Mouse (Mus musculus) heart, adult 18-20 months (tissue): ENCODE data around the gene Pcgf6. TPM values are rescaled to one million over a fixed set of nuclear protein-coding genes. Genes with fewer than 3 reads are reported as not detected.
A peak's percentile ranks its signal among the peaks of the same experiment; 100 is the strongest.
"Not testable (repeated sequence)": the region's sequence is repeated elsewhere in the genome, so short reads cannot be mapped to it uniquely, and the experiment has no call there.

ENCODE experiments used
- DNase-seq, 2 experiments: peaks; one replicate each; pipeline ENCODE4 v3.0.0; 2021 to 2022; ENCODE audit warnings: mixed read lengths in 1 of 2
- total RNA-seq, 2 experiments: library from RNA; stranded (reverse); gene quantifications; 2 replicates each; pipeline ENCODE4 v1.2.3; 2021

Pcgf6 gene
- total RNA-seq, 2 experiments from 2014 or later: 2.7 to 3.7 TPM

DNA sequence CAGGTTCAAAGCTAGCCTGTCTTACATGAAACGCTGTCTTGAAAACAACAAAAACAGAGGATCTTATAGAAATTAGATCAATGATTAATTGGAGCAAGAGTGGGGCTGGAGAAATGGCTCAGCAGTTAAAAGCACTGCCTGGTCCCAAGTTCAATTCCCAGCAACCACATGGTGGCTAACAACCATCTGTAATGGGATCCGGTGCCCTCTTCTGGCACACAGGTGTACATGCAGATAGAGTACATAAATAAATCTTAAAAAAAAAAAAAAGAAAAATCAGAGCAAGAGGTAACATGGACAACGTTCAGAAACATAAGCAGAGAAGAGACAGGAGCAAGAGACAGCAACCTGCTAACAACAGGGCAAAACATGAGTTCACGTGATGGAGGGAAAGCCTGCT is 24.2 kb downstream of the Pcgf6 start:
- no peak for DNase-seq

DNA sequence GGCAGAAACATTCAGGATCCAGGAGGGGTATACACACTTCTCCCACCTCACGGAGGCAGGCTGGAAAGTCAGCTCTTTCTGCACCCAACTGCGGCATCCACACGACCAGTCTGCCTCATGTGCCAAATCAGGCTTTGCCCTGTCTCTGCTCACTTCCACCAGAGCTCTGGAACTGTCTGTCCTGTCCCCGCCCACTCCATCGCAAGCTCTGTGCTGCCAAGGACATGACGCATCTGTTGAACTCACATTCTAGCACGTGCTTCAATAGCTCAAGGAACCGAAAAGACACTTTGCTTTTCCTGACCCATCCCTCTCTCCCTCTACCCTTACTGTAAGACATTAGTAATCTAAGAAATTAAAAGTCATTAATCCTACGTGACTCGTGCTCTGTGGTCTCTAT is 25.8 kb downstream of the Pcgf6 start:
- DNase-seq: no peak

DNA sequence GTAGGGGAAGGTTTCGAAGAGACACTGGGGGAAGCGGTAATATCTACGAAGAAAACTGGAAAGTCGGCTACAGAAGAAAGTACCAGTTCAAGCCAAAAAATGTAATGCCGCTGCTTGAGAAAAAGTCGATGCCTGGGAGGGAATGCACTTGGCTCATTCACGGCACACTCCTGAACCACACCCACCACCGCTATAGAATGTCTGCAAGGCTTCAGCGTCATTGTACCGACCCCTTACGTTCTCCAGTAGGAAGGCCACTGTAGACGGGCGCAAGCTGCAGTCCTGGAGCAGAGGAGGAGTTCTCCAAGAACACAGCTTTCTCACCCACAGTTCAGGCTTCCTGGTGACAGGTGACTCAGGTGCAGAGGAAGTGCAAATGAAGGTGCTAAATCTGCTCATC is 27.2 kb downstream of the Pcgf6 start:
- DNase-seq: no peak

DNA sequence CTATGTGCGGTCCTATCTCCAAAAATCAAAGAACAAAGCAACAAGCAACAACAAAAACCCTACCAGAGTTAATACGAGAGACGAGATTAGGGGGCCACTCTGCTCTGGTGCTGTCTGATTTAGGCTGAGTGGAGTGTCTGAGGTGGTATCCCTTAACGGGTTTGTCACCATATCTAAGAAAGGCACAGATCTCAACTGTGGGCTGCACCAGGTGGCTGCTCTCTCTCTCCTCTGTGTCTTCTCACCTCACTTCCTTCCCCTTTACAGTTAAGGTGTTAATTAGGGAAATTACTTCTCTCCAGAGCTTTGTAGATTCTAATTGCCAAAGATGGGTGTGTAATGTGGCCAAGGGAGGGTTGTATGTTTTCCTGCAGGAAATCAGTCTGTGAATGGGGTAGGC is 28.0 kb downstream of the Pcgf6 start:
- no peak for DNase-seq

DNA sequence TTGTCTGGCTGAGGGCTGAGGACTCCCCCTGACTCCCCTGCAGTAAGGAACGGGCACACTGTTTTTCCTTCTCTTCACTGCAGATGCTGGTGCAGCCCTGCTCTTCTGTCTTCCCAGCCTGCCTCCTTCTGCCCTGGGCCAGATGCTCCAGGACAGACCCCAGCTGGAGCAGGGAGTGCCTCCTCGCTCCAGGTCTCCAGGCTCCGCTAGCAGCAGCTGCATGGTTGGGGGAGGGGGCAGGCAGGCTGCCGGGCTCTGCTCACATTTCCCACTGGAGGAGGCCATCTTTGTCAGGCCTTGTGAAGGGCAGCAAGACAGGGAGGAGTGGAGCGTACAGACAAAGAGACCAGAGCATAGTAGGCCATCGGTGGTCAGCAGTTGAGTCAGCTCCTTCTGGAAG is 31.4 kb downstream of the Pcgf6 start:
- DNase-seq: no peak

DNA sequence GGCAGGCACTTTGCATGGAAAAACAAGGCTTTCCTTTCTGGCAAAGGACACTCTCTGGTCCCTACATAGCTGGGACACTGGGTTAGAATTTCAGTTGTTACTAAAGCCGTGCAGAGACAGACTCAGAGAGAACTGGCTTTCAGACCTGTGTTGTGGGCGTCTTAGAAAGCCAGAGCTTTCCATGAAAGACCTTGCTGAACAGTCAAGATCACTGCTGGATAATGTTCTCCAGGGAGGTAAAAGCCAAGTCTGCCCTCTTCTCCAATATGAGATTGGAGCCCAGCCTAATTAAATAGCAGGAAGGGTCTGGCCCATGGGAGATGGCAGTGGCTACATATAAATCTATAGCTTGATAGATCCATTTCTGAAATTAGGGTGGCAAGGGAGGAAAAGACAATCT is 32.4 kb downstream of the Pcgf6 start:
- DNase-seq: no peak

DNA sequence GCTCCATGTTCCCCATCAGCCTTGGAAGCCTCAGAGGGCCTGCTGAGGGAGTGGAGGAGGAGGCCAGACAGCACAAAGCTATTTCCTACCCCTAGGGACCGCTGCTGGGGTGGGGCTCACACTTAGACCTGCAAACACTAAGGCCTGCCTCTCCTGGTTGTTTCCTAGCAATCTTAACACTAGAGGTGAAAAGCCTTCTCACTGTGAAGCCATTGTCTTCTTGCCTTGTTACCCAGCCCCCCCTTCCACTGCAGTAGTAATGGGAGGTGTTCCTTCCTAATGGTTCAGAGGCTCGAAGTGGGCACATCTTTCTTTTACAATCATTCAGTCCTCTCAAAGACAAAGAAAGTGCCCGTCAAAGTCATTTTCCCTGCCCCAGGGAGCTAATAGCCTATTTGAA is 32.9 kb downstream of the Pcgf6 start:
- no peak for DNase-seq

DNA sequence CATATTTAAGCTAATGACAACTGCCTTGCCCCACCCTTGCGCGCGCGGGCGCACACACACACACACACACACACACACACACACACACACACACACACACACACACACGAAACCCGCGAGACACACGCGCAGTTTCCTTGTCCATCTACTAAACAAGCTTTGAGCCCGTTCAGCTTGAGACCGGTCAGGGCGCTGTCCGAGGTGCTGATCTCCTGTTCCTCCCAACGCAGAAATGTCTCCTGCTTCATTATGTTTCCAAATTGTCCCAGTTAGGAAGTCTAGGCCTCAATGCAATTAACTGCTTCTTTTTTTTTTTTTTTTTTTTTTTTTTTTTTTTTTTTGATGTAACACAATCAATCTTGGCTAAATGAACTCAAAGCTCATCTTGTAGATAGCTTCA is 34.2 kb downstream of the Pcgf6 start:
- DNase-seq: peak; percentile 56 to 87

DNA sequence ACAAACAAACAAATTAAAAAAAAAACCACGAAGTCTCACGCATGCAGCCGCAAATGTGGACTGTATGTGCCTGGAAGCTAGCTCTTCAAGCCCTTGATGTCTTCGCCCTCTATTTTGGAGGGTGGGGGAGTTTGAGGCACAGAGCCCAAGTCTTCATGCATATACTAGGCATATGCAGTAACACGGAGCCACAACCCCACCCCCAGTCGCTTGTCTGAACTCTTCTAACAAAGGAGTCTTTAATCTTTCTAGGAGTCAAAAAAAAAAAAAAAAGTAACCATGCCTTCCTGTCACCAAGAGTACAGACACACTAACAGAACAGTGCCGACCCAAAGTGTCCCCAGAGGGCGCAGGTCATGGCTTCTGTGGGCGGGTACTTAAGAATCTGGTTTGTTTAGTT is 34.7 kb downstream of the Pcgf6 start:
- no peak for DNase-seq

DNA sequence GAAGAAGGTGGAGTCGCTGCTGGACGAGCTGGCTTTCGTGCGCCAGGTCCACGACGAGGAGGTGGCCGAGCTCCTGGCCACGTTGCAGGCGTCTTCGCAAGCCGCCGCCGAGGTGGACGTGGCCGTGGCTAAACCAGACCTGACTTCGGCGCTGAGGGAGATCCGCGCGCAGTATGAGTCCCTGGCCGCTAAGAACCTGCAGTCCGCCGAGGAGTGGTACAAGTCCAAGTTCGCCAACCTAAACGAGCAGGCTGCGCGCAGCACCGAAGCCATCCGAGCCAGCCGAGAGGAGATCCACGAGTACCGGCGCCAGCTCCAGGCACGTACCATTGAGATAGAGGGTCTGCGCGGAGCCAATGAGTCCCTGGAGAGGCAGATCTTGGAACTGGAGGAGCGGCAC is 35.3 kb downstream of the Pcgf6 start:
- no peak for DNase-seq

DNA sequence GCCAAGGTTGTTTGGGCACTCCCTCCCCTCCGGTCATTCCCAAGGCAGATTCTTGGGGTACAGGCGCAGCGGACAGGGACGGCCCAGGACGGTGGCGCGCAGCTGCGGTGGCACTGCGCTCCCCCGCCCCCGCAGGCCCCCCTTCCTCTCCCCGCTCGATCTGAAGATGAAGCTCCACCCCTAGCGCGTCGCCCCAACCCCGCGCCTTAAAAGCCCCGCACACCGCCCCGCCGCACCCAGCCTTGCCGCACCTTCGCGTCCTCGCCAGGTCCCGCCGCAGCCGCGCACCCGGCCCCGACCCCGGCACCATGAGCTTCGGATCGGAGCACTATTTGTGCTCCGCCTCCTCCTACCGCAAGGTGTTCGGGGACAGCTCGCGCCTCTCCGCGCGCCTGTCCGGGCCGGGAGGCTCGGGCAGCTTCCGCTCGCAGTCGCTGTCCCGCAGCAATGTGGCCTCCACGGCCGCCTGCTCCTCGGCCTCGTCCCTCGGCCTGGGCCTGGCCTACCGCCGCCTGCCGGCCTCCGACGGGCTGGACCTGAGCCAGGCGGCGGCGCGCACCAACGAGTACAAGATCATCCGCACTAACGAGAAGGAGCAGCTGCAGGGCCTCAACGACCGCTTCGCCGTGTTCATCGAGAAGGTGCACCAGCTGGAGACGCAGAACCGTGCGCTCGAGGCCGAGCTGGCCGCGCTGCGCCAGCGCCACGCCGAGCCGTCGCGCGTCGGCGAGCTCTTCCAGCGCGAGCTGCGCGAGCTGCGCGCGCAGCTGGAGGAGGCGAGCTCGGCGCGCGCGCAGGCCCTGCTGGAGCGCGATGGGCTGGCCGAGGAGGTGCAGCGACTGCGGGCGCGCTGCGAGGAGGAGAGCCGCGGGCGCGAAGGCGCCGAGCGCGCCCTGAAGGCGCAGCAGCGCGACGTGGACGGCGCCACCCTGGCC is 36.0 kb downstream of the Pcgf6 start, which contains the start of the genes Ina and Nt5c2:
Gene Ina, plus strand, starts transcription at position 252 of the 935 bp plus-strand sequence.
Gene Nt5c2, minus strand, starts transcription at position 707 of the 935 bp plus-strand sequence.
- DNase-seq: peak in 1 of 2 experiments; percentile 6

DNA sequence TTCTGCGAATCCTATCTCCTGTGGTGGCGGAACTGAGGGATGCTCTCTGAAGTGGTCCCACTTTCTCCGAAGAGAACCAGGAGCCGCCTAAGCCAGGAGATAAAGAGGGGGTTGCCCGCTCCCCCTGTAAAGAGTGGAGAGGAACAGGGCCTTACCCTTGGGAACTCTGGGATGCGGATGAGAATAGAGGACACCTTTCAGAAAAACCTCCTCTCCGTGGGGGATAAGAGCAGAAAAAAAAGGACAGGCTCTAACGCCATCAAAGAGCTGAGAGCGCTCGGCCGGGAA is 36.6 kb downstream of the Pcgf6 start:
- no peak for DNase-seq

DNA sequence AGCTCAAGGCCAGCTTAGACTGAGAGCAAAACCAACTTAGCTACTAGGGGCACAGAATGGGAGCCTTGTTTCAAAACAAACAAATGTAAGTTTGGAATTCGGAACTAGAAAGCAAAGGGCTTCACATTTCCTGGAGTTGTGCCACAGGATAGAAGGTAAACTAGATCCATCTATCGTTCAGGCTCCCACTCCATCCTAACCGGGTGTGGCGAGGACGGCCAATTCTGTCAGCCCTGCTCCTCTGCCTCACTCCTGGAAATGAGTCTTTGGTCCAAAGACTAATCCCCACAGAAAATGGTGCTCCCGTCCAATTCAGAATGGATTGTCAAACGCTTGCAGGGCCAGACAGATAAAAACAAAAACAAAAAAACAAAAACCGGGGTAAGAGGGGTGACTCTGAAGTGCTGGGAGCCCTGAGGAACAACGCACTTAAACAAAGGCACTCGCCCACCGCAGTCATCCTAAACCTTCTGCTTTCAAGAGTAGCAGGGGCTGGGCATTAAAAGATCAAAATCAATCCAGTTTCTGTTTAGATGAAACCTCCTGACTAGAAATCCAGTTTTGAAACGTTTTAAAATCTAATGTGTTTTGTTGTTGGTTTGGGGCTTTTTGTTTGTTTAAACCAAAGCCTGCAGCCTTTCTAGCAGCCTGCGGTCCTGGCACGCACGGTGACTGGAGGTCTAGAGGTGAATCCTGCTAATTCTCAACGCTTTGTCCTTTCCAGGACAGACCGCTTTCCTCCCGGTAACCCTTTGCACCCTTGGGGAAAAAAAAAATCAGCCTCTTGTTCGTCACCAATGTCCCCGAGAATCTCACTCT is 37.2 kb downstream of the Pcgf6 start:
- no peak for DNase-seq

DNA sequence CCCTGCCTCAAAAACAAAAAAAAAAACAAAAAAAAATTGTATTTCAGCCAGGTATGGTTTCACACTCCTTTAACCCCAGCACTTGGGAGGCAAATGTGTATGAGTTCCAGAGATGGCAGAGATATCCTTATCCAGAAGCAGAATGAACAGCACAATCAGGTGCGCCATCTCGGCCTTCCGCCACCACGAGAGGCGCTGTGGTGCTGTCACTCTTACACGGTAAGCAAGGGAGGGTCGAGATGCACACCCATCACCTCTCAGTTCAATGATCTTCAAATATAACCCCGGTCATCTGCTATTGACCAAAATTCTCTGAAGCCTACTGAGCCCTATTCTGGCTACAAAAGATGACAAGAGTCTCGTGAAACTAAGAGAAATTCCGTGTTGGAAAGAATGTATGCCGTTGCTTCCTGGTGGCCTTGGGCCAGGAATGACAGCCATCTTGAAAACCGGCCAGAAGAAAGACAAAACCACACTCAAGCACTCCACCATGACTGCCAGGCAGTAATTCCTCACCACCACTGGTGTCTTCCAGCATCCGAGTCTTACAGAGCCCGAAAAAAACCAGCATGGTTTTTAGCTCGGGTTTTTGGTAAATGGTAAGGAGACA is 38.1 kb downstream of the Pcgf6 start:
- no peak for DNase-seq

DNA sequence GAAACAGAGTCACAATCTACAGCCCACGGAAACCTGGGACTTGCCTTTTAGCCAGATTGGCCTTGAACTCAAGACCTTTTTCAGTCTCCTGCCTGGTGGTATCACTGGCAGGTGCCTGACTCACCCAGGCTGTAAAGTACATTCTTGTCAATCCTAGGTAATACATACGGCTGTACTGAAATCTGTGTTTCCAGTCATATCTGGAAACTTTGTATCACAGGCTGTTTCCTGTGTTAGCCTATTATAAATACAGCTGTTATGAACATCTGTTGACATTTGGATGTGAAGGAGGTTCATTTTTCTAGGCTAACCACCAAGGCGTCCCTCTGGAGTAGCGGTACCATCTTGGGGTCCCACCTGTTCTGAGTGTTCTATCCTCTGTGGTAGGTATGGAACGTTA is 40.8 kb downstream of the Pcgf6 start:
- DNase-seq: no peak

DNA sequence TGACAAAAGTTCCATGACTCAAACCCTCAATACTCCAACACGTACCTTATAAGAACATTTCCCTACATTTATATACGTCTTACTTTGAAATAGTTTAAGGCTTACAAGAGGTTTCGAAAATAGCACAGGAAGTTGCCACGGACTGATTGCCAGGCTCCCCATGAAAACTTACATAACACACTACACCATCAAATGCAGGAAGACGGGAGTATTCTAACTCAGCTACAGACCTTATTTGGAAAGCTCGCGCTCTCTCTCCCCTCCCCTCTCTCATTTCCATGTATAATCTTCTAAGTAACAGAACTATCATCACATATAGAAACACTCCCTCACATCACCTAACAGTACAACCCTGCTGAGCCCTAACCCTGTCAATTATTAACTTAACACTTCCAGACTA is 41.3 kb downstream of the Pcgf6 start:
- no peak for DNase-seq

DNA sequence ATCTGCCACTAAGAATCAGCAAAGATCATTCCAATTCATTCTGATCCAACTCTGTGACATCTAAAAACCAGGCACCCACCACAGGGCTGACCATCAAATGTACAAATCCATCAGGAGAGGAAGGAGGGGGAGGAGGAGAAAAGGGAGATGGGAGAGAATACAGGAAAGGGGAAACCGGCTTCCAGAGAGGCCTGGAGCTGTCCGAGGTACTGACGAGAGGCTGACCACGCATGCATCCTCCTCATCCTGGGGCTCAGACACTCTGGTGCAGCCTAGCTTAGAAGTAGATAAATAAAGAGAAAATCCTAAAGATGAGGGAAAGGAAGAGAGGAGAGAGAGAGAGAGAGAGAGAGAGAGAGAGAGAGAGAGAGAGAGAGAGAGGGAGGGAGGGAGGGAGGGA is 44.4 kb downstream of the Pcgf6 start:
- DNase-seq: peak in 1 of 2 experiments; percentile 74

DNA sequence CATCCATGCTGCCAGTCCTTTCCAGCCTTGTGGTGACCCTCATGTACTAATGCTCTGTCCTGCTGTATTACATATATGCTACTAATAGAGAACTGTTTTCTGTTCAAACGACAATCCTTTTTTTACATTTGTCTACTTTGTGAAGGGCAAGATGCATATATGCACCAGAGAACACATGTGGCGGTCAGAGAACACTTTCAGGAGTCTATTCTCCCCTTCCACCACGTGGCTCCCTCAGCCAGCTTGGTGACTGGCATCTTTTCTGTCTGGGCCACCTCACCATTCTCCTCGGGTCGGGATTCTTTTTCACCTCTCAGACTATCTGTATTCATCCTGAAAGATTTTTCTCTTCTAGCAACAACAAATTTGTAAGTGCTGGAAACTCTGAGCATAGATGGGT is 44.8 kb downstream of the Pcgf6 start:
- DNase-seq: no peak

DNA sequence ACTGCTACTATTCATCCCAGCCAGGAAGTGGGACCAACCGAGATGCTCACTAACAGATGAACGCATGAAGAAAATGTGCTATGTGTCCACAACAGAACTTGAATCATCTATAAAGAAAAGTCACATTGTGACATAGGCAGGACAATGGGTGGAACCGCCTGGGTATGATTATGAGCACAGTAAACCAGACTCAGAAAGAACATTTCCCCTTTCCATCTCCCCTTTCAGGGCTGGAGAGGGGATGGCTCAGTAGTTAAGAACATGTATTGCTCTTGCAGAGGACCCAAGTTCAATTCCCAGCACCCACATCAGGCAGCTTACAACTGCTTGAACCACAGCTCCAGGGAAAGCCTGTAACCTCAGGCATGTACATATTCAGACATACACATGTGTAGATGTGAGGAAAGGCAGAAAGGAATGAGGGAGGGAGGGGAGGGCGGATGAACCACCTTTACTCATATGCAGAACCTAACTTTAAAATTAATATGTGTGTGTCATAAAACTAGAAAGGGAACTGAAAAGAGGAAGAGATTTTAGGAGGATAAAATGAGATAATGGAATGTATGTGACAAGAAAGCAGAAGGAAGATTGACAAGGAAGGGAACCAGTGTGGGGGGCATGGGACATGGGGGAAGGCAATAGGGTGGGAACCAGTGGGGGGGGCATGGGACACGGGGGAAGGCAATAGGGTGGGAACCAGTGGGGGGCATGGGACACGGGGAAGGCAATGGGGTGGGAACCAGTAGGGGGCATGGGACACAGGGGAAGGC is 46.8 kb downstream of the Pcgf6 start:
- no peak for DNase-seq

DNA sequence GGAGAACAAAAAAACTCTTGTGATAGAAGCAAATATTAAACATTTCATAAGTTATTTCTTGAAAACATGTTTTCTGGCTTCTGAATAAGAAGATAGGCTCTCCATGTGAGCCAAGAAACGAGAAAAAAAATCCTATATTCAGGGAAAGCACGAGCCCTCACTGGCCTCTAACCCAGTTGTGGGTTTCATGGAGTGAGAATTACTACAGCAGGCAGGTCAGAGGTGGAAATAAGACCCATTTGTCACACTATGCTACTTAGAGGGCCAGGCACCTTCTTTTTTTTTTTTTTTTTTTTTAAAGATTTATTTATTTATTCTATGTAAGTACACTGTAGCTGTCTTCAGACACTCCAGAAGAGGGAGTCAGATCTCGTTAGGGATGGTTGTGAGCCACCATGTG is 50.3 kb downstream of the Pcgf6 start:
- DNase-seq: not testable (repeated sequence)

DNA sequence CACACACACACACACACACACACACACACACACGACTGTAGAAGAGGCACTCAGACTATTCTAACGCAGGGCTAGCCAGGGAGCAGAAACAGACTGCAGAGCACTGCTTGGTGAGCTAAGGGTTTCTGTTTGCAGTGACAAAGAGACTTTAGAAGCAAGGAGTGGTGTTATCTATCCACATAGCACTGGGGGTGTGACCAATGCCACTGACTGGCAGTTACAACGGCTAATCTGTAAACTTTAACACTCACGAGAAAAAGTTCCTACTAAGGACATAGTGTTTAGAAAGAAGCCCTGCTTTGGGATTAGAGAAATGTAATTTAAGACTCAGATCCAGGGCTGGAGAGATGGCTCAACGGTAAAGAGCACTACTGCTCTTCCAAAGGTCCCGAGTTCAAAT is 51.0 kb downstream of the Pcgf6 start:
- no peak for DNase-seq

DNA sequence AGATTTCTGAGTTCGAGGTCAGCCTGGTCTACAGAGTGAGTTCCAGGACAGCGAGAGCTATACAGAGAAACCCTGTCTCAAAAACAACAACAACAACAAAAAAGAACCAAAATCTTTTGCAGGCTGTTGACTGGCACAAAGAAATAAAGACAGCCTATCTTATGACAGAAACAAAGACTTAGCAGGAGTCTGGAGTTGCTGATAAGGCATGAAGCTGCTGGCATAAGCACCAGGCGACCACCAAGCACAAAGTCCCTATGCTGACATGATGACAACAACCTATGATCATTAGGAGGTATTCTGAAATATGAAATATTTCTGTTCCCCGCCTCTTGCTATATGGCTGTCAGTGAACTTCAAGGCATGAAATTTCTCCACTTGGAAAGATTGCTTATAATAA is 51.8 kb downstream of the Pcgf6 start:
- no peak for DNase-seq
